Mouse (Mus musculus) kidney, embryonic 16.5 days (tissue): ENCODE results near the gene Pigr. TPM values are rescaled to one million over a fixed set of nuclear protein-coding genes. Genes with fewer than 3 reads are reported as not detected.

Experiments used
- polyA plus RNA-seq: library from polyadenylated mRNA; unstranded; fragments of >200 nt; fragmentation: Nextera tagmentation; extraction: Ambion mirVana; gene quantifications from 2 replicates; pipeline ENCODE4 v1.2.1, GENCODE M21; 2015

The Pigr gene
- polyA plus RNA-seq, 1 experiment from 2014 or later: not detected

Other genes starting within 250 kb of the Pigr start
- not detected in 2 replicates for gene Zp3r, start 197.1 kb upstream of the Pigr start, polyA plus RNA-seq
- 0.94 and 2.7 TPM in 2 replicates for gene C4bp, start 165.1 kb upstream of the Pigr start, polyA plus RNA-seq
- not detected in 2 replicates for gene Gm29427, start 110.9 kb upstream of the Pigr start, polyA plus RNA-seq
- gene Yod1, start 109.4 kb upstream of the Pigr start, polyA plus RNA-seq: 9.0 and 11.3 TPM in 2 replicates
- 9.5 and 9.7 TPM in 2 replicates for gene Pfkfb2, start 97.4 kb upstream of the Pigr start, polyA plus RNA-seq
- 16.1 TPM in 2 replicates for gene AA986860, start 94.7 kb upstream of the Pigr start, polyA plus RNA-seq
- not detected in 2 replicates for gene Fcamr, start 25.8 kb upstream of the Pigr start, polyA plus RNA-seq
- gene Fcmr, start 39.0 kb downstream of the Pigr start, polyA plus RNA-seq: 0.36 TPM in 1 of 2 replicates, not detected in the other
- gene Il24, start 60.8 kb downstream of the Pigr start, polyA plus RNA-seq: not detected in 2 replicates
- not detected in 2 replicates for gene Il20, start 84.8 kb downstream of the Pigr start, polyA plus RNA-seq
- gene Il19, start 113.4 kb downstream of the Pigr start, polyA plus RNA-seq: 0.17 TPM in 1 of 2 replicates, not detected in the other
- gene Il10, start 193.2 kb downstream of the Pigr start, polyA plus RNA-seq: not detected in 2 replicates